Mouse (Mus musculus): Measurements from ENCODE around the gene Slc30a1. TPM values are rescaled to one million over a fixed set of nuclear protein-coding genes. Genes with fewer than 3 reads are reported as not detected.

Slc30a1 gene
- 1.2 and 1.3 TPM in 2 replicates for polyA plus RNA-seq (2016; fragmentation: Nextera tagmentation; extraction: Ambion mirVana)

DNA sequence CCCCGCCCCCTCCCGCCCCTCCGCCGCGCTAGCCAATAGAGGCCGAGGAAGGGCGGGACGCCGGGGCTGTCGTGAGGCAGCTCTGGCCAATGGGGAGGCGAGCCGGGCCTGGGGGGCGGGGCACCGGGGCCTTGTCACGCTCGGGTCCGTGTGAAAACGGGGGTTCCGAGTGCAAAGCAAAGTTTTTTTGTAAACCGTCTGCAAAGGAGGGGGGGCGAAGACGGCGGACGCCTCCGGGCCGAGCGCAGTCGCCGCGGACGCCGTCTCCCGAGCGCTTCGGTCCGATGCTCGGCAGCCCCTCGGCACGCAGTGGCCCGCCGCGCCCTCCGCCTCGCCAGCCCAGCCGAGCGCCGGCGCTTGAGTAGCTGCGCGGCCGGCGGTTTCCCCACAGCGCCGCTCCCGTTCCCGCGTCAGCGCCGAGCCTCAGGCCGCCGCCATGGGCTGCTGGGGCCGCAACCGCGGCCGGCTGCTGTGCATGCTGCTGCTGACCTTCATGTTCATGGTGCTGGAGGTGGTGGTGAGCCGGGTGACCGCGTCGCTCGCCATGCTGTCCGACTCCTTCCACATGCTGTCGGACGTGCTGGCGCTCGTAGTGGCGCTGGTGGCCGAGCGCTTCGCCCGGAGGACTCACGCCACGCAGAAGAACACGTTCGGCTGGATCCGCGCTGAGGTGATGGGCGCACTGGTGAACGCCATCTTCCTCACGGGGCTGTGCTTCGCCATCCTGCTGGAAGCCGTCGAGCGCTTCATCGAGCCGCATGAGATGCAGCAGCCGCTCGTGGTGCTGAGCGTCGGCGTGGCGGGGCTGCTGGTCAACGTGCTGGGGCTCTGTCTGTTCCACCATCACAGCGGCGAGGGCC lies at the start of gene Slc30a1:
Gene Slc30a1, plus strand, starts transcription at position 197 of the 860 bp plus-strand sequence.
- under 1% methylated on average over 98 of the region's 104 CpGs for whole genome bisulfite sequencing
- Histone ChIP-seq H3K27me3 (ENCODE audit: low read depth, poor library complexity, severe bottlenecking) (peaks cover 18% of the 10 kb centered on the region), H3K9me3 (replicated peaks) (no peaks in the 10 kb centered on the region), H3K27ac (replicated peaks) (peak within 1 kb of the TSS; percentile 93), H3K4me3 (peak within 1 kb of the TSS; percentile 70), H3K36me3 (peaks cover 27% of the 10 kb centered on the region), H3K4me1 (peaks cover 51% of the 10 kb centered on the region)
- peak; percentile 98 for DNase-seq (ENCODE audit: low spot score)

DNA sequence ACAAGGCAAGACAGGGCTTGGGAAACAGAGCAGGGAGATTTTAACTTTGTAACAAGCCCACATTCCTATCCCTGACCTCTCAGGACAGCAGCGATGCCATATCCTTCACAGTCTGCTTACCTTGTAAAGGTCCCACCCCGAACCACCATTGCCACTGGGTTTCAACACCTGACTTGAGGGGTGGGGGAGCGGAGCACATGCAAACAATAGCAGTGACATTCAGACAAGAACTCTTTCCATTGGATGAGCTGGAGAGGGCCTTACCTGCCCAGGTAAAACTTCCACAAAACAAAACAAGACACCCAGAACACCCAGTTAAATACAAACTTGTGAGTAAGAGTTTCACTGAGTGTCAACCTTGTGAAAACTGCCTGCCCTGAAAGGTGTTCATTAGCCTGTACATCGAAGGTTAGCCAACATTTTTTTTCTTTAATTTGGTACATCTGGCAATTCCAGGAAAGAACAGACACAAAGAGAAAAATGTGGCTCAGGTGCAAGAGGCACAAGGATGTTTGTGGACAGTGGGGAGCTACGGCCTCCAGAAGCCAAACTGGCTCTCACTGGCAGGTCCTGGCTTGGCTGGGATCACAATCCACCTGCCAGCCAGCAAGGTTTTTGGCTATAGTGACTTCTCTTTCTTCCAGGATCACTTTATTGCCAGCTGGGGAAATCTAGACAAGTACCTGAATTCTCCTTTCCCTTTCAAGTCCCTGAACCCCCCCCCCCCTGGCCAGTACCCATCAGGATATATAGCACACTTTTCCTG lies 49.5 kb upstream of the Slc30a1 start:
- Histone ChIP-seq H3K36me3 (no peaks in the 10 kb centered on the region), H3K27me3 (ENCODE audit: low read depth, poor library complexity, severe bottlenecking) (no peaks in the 10 kb centered on the region), H3K4me1 (no peaks in the 10 kb centered on the region), H3K27ac (replicated peaks) (no peak overlapping the region), H3K4me3 (no peak overlapping the region), H3K9me3 (replicated peaks) (no peaks in the 10 kb centered on the region)
- 88% methylated on average over 5 of the region's 5 CpGs for WGBS
- DNase-seq (ENCODE audit: low spot score), result no peak

- H3K4me3 ChIP-seq, result no peak overlapping the region
- no peaks in the 10 kb centered on the region for H3K36me3 ChIP-seq
- no peak for DNase-seq (ENCODE audit: low spot score)
- H3K9me3 ChIP-seq (replicated peaks), result no peaks in the 10 kb centered on the region
- H3K27me3 ChIP-seq (ENCODE audit: low read depth, poor library complexity, severe bottlenecking), result no peaks in the 10 kb centered on the region
- no peak overlapping the region for H3K27ac ChIP-seq (replicated peaks)
- peaks cover 5% of the 10 kb centered on the region; the same call in 1 of the 2 replicates for H3K4me1 ChIP-seq
Measured at GRCm38 (mm10) chr1:191858136-191858535, 48.4 kb upstream of the Slc30a1 start.

DNA sequence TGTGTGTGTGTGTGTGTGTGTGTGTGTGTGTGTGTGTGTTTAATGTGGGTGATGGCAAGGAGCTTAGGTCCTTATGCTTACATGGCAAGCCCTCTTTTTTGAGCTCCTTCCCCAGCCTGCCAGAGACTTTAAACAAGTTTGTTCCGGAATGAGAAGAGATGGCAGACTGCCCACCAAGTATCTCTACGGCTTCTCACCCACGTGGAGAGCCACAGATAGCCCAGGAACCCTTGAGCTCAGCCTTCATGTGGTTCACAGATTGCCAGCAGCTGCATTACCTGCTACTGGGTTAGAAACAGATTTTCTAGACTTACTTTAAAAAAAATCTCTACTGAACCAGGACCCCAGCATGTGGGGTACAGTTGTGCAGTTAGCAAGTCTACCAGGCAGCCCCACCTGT lies 46.7 kb upstream of the Slc30a1 start:
- Histone ChIP-seq H3K27ac (replicated peaks) (no peak overlapping the region), H3K9me3 (replicated peaks) (no peaks in the 10 kb centered on the region), H3K36me3 (no peaks in the 10 kb centered on the region), H3K27me3 (ENCODE audit: low read depth, poor library complexity, severe bottlenecking) (no peaks in the 10 kb centered on the region), H3K4me1 (peaks cover 5% of the 10 kb centered on the region; the same call in 1 of the 2 replicates), H3K4me3 (no peak overlapping the region)
- WGBS, result 98% methylated on average over 3 of the region's 3 CpGs
- no peak for DNase-seq (ENCODE audit: low spot score)

GRCm38 (mm10) chr1:191861247-191861646 lies 45.3 kb upstream of the Slc30a1 start:
- DNase-seq (ENCODE audit: low spot score), result no peak
- Histone ChIP-seq H3K9me3 (replicated peaks) (no peaks in the 10 kb centered on the region), H3K27me3 (ENCODE audit: low read depth, poor library complexity, severe bottlenecking) (no peaks in the 10 kb centered on the region), H3K36me3 (no peaks in the 10 kb centered on the region), H3K27ac (replicated peaks) (no peak overlapping the region), H3K4me1 (peaks cover 5% of the 10 kb centered on the region; the same call in 1 of the 2 replicates), H3K4me3 (no peak overlapping the region)
- WGBS, result 84% methylated on average over 5 of the region's 5 CpGs

GRCm38 (mm10) chr1:191863833-191864550 lies 42.6 kb upstream of the Slc30a1 start:
- H3K27ac ChIP-seq (replicated peaks), result no peak overlapping the region
- DNase-seq (ENCODE audit: low spot score), result no peak
- no peak overlapping the region for H3K4me3 ChIP-seq
- H3K27me3 ChIP-seq (ENCODE audit: low read depth, poor library complexity, severe bottlenecking), result no peaks in the 10 kb centered on the region
- H3K4me1 ChIP-seq, result peaks cover 5% of the 10 kb centered on the region; the same call in 1 of the 2 replicates
- 80% methylated on average over 4 of the region's 4 CpGs for WGBS
- no peaks in the 10 kb centered on the region for H3K36me3 ChIP-seq
- no peaks in the 10 kb centered on the region for H3K9me3 ChIP-seq (replicated peaks)

GRCm38 (mm10) chr1:191864551-191865027 lies 42.0 kb upstream of the Slc30a1 start:
- 88% methylated on average over 8 of the region's 8 CpGs for WGBS
- Histone ChIP-seq H3K9me3 (replicated peaks) (no peaks in the 10 kb centered on the region), H3K4me3 (no peak overlapping the region), H3K27me3 (ENCODE audit: low read depth, poor library complexity, severe bottlenecking) (no peaks in the 10 kb centered on the region), H3K36me3 (no peaks in the 10 kb centered on the region), H3K4me1 (peaks cover 5% of the 10 kb centered on the region; the same call in 1 of the 2 replicates), H3K27ac (replicated peaks) (no peak overlapping the region)
- DNase-seq (ENCODE audit: low spot score), result no peak

GRCm38 (mm10) chr1:191872076-191872710 lies 34.4 kb upstream of the Slc30a1 start:
- H3K36me3 ChIP-seq, result no peaks in the 10 kb centered on the region
- no peak overlapping the region for H3K4me3 ChIP-seq
- no peaks in the 10 kb centered on the region for H3K9me3 ChIP-seq (replicated peaks)
- H3K27ac ChIP-seq (replicated peaks), result no peak overlapping the region
- peaks cover 5% of the 10 kb centered on the region; the same call in 1 of the 2 replicates for H3K4me1 ChIP-seq
- 84% methylated on average over 6 of the region's 6 CpGs for WGBS
- DNase-seq (ENCODE audit: low spot score), result no peak
- no peaks in the 10 kb centered on the region for H3K27me3 ChIP-seq (ENCODE audit: low read depth, poor library complexity, severe bottlenecking)

GRCm38 (mm10) chr1:191875006-191875405 lies 31.6 kb upstream of the Slc30a1 start:
- Histone ChIP-seq H3K27ac (replicated peaks) (no peak overlapping the region), H3K9me3 (replicated peaks) (no peaks in the 10 kb centered on the region), H3K27me3 (ENCODE audit: low read depth, poor library complexity, severe bottlenecking) (no peaks in the 10 kb centered on the region), H3K36me3 (no peaks in the 10 kb centered on the region), H3K4me3 (no peak overlapping the region), H3K4me1 (peaks cover 17% of the 10 kb centered on the region)
- no peak for DNase-seq (ENCODE audit: low spot score)
- 93% methylated on average over 7 of the region's 7 CpGs for WGBS

DNA sequence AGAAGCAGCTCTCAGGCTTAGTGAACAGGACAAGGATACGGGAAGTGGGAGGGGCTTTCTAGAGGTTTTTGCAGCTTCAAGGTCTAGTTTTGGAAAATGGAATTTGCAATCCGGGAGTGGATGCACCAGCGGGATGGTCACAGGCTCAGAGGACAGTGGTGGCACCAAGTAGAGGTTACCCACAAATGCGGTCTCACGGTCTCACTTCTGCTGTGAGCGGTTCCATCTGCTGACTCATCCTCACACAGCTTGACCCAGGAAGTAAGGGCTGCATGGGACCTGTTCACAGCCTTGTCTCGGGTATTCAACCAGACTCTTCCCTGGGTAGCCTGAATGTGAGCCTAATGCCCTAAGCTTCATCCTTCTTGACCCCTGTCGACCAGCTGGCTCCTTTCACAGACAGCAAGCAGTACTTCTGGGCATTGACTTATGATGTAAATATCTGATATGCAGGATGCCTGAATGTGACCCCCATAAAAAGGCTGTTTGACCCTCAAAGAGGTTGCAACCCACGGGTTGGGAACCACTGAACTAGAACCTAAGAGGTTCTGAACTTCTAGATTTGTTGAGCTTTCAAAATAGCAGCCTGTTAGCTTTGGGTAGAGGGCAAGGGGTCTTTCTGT lies 30.8 kb upstream of the Slc30a1 start:
- no peaks in the 10 kb centered on the region for H3K9me3 ChIP-seq (replicated peaks)
- H3K36me3 ChIP-seq, result no peaks in the 10 kb centered on the region
- WGBS, result 79% methylated on average over 9 of the region's 9 CpGs
- no peak overlapping the region for H3K4me3 ChIP-seq
- H3K4me1 ChIP-seq, result peaks cover 17% of the 10 kb centered on the region
- no peak overlapping the region for H3K27ac ChIP-seq (replicated peaks)
- no peak for DNase-seq (ENCODE audit: low spot score)
- no peaks in the 10 kb centered on the region for H3K27me3 ChIP-seq (ENCODE audit: low read depth, poor library complexity, severe bottlenecking)

DNA sequence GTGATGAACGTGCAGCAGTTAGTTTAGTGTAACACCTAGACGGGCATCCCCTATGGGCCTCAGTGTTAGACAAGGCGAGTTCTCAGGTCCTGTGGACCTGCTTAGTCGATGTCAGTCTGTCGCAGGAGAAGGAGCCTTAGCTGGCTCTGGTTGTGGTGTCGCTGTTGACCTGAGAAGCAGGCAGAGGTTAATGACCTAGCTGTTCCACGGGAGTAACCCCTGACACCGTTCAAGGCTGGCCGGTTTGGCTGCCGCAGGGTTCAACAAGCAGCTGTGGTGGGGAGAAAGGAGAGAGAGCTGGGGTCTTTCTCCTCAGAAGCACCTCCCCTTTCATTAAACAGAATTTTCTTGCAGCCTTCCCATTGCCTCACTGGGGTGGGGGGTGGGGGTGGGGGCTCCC lies 28.9 kb upstream of the Slc30a1 start:
- Histone ChIP-seq H3K36me3 (no peaks in the 10 kb centered on the region), H3K27ac (replicated peaks) (peak overlapping the region; percentile 49; the same call in 1 of the 2 replicates), H3K4me3 (no peak overlapping the region), H3K4me1 (peaks cover 20% of the 10 kb centered on the region), H3K9me3 (replicated peaks) (no peaks in the 10 kb centered on the region), H3K27me3 (ENCODE audit: low read depth, poor library complexity, severe bottlenecking) (no peaks in the 10 kb centered on the region)
- DNase-seq (ENCODE audit: low spot score), result no peak
- WGBS, result 73% methylated on average over 10 of the region's 10 CpGs
